Mouse (Mus musculus): ENCODE measurements around the gene Tead4.

DNA sequence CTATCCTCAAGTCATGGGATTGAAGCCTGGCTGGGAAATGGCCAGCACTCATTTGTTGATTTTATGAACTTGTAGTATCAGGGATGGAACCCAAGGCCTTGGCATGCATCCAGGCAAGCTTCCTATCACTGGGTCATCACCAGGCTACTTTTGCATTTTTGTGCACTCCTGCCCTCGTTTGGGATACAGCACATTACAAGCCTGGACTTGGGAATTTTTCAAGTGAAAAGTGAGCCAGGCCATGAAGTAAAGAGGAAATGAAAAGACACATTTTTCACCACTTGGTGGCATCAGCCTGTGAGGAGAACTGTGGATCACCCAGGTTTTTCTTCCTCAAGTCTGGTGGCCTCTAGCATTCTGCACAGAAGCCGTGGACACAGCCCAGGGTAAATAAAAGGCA, 117.1 kb downstream of the Tead4 start:
- TF ChIP-seq USF1 (IDR thresholded peaks at IDR 0.05; ENCODE audit: low read depth), result no peak
- TF ChIP-seq POLR2A (IDR thresholded peaks at IDR 0.05; ENCODE audit: insufficient read length, low read depth), result no peak
- no peak for TF ChIP-seq POLR2AphosphoS2 (IDR thresholded peaks at IDR 0.05; ENCODE audit: insufficient read length, low read depth)
- no peak for TF ChIP-seq MYOG (IDR thresholded peaks at IDR 0.05; ENCODE audit: control insufficient read depth in 1 of 3, insufficient read depth in 1 of 3, insufficient read length in 2 of 3, low read depth in 2 of 3)
- TF ChIP-seq MYOD1 (IDR thresholded peaks at IDR 0.05; ENCODE audit: control insufficient read depth in 1 of 3, insufficient read length in 2 of 3, low read depth in 2 of 3), result no peak
- TF ChIP-seq TCF12 (IDR thresholded peaks at IDR 0.05; ENCODE audit: insufficient read depth, poor library complexity, severe bottlenecking), result no peak
- no peak for TF ChIP-seq TCF3 (IDR thresholded peaks at IDR 0.05; ENCODE audit: insufficient read length, low read depth)
- no peak for TF ChIP-seq E2F4 (IDR thresholded peaks at IDR 0.05; ENCODE audit: insufficient read depth)
- no peak for TF ChIP-seq REST (IDR thresholded peaks at IDR 0.05; ENCODE audit: insufficient read depth, insufficient read length)
- TF ChIP-seq MAX (IDR thresholded peaks at IDR 0.05; ENCODE audit: low read depth), result no peak
